Mouse (Mus musculus): Measurements from ENCODE around the gene Ambn.

DNA sequence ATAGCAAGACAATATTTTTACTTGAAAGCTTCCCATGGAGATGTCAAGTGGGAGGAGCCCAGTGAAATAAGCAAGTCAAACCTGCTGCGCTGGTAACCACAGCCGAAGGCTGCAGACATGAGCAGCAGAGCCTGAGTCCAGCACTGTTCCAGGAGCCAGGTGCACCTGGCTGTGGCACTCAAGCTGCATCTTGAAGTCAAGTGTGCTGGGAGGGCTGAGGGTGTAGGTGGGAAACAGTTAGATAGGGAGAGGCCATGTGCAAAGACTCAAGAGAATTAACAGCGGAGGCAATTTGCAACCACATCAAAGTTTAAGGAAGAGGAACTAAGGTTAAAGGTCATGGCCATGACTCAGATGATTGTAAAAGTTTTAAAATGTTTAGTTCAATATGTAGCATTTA, 44.0 kb downstream of the Ambn start:
- TF ChIP-seq CTCF (IDR thresholded peaks at IDR 0.05; ENCODE audit: extremely low read depth, insufficient read depth, insufficient read length, insufficient replicate concordance) (no peak), POLR2A (IDR thresholded peaks at IDR 0.05; ENCODE audit: low read depth, low read length) (no peak)
